Mouse (Mus musculus) testis, adult 2 months (tissue): ENCODE results near the gene Neu4. TPM values are rescaled to one million over a fixed set of nuclear protein-coding genes. Genes with fewer than 3 reads are reported as not detected.
A peak's percentile ranks its signal among the peaks of the same experiment; 100 is the strongest.
"Not testable (repeated sequence)": the region's sequence is repeated elsewhere in the genome, so short reads cannot be mapped to it uniquely, and the experiment has no call there.

Experiments used
- H3K27ac ChIP-seq: fragments of 200-500 bp; 2 replicates; pipeline ENCODE4 v1.5.1; 2012; ENCODE audit warnings: low read depth, low read length; ENCODE audit not compliant: control insufficient read depth, insufficient read depth
- H3K27me3 ChIP-seq: fragments of 200-500 bp; 2 replicates; pipeline ENCODE4 v1.6.1; 2012; ENCODE audit warnings: mild to moderate bottlenecking, low read length, moderate library complexity; ENCODE audit not compliant: control insufficient read depth, insufficient read depth
- H3K36me3 ChIP-seq: fragments of 200-500 bp; 2 replicates; pipeline ENCODE4 v1.6.1; 2012; ENCODE audit warnings: mild to moderate bottlenecking, low read length; ENCODE audit not compliant: control insufficient read depth, insufficient read depth
- H3K4me1 ChIP-seq: fragments of 200-500 bp; 2 replicates; pipeline ENCODE4 v1.6.1; 2012; ENCODE audit warnings: low read length; ENCODE audit not compliant: control insufficient read depth, insufficient read depth
- H3K4me3 ChIP-seq: fragments of 200-500 bp; 2 replicates; pipeline ENCODE4 v1.5.1; 2012; ENCODE audit warnings: low read depth, mild to moderate bottlenecking, low read length, moderate library complexity, mixed read lengths; ENCODE audit not compliant: control insufficient read depth
- CTCF ChIP-seq: fragments of 200-500 bp; IDR thresholded peaks from 2 replicates; pipeline ENCODE4 v1.5.1; 2012; ENCODE audit warnings: low read depth, mild to moderate bottlenecking, inconsistent platforms, low read length, moderate library complexity; ENCODE audit not compliant: control insufficient read depth, insufficient read depth, insufficient replicate concordance
- POLR2A ChIP-seq: fragments of 200-500 bp; IDR thresholded peaks from 2 replicates; pipeline ENCODE4 v1.6.1; 2012; ENCODE audit warnings: low read depth, mild to moderate bottlenecking, inconsistent platforms, low read length, moderate library complexity; ENCODE audit not compliant: control insufficient read depth
- polyA plus RNA-seq: library from polyadenylated mRNA; depleted of rRNA; stranded (reverse); fragments of >200 nt; gene quantifications from 2 replicates; pipeline ENCODE4 v1.2.3, GENCODE M21; 2012

Gene Neu4
- polyA plus RNA-seq, 1 experiment: not detected

GRCm38 (mm10) chr1:94001023-94001422 is 19.2 kb upstream of the Neu4 start:
- no peaks in the 10 kb centered on the region for H3K27me3 ChIP-seq
- no peak overlapping the region for H3K4me3 ChIP-seq
- H3K4me1 ChIP-seq: no peaks in the 10 kb centered on the region
- H3K27ac ChIP-seq: no peak overlapping the region
- TF ChIP-seq CTCF (no peak), POLR2A (no peak)
- H3K36me3 ChIP-seq: no peaks in the 10 kb centered on the region

- not testable (repeated sequence) for H3K27ac ChIP-seq, H3K4me3 ChIP-seq, H3K36me3 ChIP-seq, H3K4me1 ChIP-seq, H3K27me3 ChIP-seq
Observed at GRCm38 (mm10) chr1:94005954-94006506, 14.2 kb upstream of the Neu4 start.

- H3K27ac ChIP-seq, H3K36me3 ChIP-seq, H3K4me3 ChIP-seq, H3K4me1 ChIP-seq, H3K27me3 ChIP-seq: not testable (repeated sequence)
Observed at GRCm38 (mm10) chr1:94008826-94009225, 11.4 kb upstream of the Neu4 start.

- Histone ChIP-seq H3K27ac (no peak overlapping the region), H3K4me1 (no peaks in the 10 kb centered on the region), H3K36me3 (no peaks in the 10 kb centered on the region), H3K4me3 (no peak overlapping the region), H3K27me3 (no peaks in the 10 kb centered on the region)
- TF ChIP-seq CTCF: no peak
- no peak for TF ChIP-seq POLR2A
Observed at GRCm38 (mm10) chr1:94011643-94012042, 8.6 kb upstream of the Neu4 start.

- H3K27ac ChIP-seq: no peak overlapping the region
- H3K36me3 ChIP-seq: no peaks in the 10 kb centered on the region
- no peak overlapping the region for H3K4me3 ChIP-seq
- H3K4me1 ChIP-seq: no peaks in the 10 kb centered on the region
- H3K27me3 ChIP-seq: no peaks in the 10 kb centered on the region
- TF ChIP-seq POLR2A (no peak), CTCF (no peak)
Observed at GRCm38 (mm10) chr1:94027506-94028108, 7.4 kb downstream of the Neu4 start.

GRCm38 (mm10) chr1:94028741-94029140 is 8.5 kb downstream of the Neu4 start:
- Histone ChIP-seq H3K4me1 (no peaks in the 10 kb centered on the region), H3K4me3 (no peak overlapping the region), H3K27me3 (no peaks in the 10 kb centered on the region), H3K27ac (no peak overlapping the region), H3K36me3 (no peaks in the 10 kb centered on the region)
- TF ChIP-seq POLR2A (no peak), CTCF (no peak)

GRCm38 (mm10) chr1:94033075-94033602 is 12.9 kb downstream of the Neu4 start:
- TF ChIP-seq CTCF (no peak), POLR2A (no peak)
- Histone ChIP-seq H3K4me1 (no peaks in the 10 kb centered on the region; the same call in 1 of the 2 replicates), H3K36me3 (no peaks in the 10 kb centered on the region), H3K4me3 (no peak overlapping the region), H3K27ac (no peak overlapping the region), H3K27me3 (no peaks in the 10 kb centered on the region)

GRCm38 (mm10) chr1:94034984-94035743 is 14.9 kb downstream of the Neu4 start:
- TF ChIP-seq POLR2A: no peak
- peak; percentile 84; the same call in 1 of the 2 replicates for TF ChIP-seq CTCF
- Histone ChIP-seq H3K27me3 (no peaks in the 10 kb centered on the region), H3K36me3 (no peaks in the 10 kb centered on the region), H3K27ac (no peak overlapping the region), H3K4me1 (no peaks in the 10 kb centered on the region; the same call in 1 of the 2 replicates), H3K4me3 (peak overlapping the region; percentile 9)
